Mouse (Mus musculus) mesoderm, embryonic 11.5 days (tissue): Measurements from ENCODE around the gene Phf13.

ENCODE experiments used
- DNase-seq: peaks from one replicate; pipeline ENCODE4 v3.0.0-alpha.2; 2012; ENCODE audit warnings: low read depth, low spot score

Gene Phf13

DNA sequence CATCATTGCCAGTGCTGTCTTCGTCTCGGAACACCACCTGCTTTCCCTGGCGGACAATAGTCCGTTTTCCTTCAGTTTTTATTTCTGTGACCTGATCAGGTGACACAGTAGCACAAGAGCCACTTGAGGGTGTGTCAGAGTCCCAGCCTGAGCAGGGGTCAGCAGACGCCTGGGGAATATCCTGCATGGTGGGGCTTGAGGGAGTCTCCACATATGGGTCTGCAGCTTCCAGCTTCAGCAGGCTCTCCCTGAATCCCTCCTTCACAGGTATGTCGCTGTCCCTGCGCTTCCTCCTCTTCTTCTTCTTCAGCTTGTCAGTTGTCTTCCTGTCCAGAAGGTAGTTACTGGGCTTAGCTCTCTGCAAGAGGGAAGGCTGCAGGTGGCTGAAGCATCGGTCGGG is 4.0 kb downstream of the Phf13 start:
- no peak for DNase-seq

DNA sequence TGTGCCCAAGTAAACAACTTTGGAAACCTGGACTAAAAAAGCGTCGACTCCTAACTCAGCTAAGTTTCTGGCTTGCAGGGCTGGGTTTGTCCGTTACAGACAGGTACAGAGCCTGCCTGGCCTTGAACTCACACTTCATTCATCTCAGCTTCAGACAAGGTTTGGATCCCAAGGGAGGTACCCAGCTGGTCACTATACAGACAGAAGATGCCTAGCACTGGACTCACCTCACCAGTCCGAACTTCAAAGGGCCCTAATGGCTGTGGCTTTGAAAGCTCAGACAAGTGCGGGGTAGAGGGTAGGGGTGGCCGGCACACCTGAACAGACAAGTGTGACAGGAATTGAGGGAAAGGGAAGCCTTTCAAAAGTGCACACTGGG is 7.0 kb downstream of the Phf13 start:
- no peak for DNase-seq

DNA sequence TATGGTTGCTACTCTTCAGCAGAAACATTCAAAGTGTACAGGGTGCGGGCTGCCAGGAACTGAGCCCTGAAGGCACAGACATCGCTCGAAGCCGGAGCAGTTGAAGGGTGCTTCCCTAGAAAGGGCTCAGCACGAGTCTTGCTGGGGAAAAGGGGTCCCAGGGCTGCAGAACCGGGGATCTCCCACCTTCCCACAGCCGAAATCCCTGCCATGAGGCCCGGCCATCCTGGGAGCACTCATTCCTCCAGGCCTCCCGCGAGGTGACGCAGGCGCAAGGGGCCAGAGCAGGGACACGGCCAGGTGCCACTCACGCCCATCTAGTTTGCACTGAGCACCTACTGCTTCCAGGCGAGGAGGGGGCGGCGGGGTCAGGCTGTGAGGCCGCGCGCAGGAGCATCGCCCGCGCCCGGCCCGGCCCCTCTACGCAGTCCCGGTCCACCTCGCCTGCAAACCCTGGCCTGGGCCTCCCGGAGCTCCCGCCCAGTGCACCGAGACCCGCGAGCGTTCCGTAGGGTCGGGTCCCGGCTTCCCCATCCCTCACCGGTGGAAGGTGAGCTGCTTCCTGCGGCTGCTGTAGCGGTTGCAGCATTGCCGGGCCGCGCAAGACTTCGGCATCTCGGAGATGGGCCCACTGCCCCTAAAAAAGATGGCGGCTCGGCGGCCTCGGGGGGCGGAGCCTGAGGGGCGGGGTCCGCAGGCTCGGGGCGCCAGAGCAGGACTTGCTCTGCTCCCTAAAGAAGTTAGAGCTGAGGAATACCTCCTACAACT is 7.5 kb downstream of the Phf13 start, which contains the start of gene Thap3:
Thap3 (minus strand) TSS at position 656 of the 768 bp plus-strand sequence.
- peak; percentile 66 for DNase-seq

DNA sequence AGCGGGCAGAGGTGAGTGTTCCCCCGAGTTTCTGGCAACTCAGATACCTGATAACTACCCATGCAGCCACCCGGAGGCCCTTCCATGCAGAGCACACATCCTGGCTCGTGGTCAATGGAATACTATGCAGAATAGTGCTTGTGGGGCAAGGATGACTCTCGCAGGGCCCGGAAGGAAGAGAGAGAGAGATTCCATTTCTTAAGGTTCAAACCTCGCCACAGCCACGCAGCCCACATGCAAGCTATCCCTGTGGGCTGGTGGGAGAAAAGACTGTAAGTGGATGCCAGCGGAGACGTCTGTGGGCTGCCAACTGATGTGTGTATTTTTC is 8.1 kb downstream of the Phf13 start:
- no peak for DNase-seq

DNA sequence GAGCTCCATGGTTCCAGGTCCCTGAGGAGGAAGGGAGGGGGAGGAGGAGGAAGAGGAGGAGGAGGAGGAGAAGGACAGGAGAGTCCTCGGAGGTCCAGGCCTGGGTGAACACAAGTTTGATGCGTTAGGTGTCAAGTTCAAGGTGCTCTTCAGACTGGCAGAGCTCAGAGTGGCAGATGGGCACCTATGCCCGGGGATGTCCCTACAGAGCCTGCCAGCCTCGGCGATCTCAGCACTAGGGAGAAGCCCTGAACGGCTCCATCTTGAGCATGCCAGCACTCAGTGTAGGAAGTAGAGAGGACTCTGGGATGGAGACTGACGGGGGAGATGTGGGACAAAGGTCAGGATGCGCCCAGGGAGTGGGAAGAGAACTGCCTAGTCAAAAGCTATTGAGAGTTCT is 9.4 kb downstream of the Phf13 start:
- no peak for DNase-seq

DNA sequence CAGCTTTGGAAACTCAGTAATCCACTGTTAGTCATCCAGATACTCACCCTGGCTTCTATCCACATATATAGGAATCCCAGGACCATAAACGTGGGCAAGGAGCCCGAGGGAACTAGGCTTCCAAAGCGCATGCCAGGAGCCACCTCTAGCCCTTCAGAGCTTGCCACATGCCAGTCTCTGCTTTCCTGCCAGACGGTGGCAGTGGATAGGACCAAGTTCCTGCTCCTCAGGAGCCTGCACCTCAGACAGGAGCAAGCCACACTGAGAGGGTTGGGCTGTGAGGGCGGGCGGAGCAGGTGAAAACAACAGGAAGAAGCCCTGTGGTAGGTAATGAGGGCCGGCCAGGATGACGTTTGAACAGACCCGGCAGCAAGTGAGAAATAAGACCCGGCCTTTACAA is 10.2 kb downstream of the Phf13 start:
- DNase-seq: no peak

DNA sequence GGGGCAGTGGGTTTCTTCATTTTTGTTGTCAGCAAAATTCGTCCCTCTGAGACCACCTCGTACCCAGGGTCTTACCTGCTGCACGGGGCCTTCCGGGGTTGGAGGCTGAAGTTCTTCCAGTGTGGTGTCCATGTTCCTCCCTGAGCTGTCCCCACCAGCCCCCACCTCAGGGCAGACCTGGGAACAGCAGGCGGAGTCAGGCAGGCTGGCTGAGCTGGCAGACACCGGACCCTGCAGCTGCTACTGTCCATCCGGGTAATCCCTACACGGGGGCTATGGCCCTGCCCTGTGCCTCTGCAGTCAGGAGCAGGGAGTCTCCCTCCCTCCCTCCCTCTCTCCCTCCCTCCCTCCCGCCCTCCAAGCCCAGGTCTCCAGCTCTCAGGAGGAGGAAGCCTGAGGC is 12.5 kb downstream of the Phf13 start:
- peak; percentile 36 for DNase-seq

DNA sequence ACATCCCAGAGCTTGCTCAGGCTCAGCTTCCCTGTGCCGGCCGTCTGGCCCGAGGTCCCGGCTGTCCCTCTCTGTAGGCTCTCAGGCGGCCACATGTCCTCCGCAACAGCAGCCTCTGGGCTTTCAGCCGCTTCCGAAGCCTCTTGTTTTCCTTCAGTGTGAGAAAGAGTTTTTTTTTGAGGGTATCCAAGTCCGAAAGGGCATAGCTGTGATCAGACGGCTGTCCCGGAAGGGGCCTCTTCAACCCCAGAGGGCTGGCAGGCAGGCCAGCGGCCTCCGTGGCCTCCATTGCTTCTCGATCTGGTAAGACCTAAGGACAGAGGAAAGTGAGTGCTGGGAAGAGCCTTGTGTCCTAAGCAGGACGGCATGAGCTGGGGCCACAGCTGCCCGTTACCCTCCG is 13.0 kb downstream of the Phf13 start:
- DNase-seq: no peak

DNA sequence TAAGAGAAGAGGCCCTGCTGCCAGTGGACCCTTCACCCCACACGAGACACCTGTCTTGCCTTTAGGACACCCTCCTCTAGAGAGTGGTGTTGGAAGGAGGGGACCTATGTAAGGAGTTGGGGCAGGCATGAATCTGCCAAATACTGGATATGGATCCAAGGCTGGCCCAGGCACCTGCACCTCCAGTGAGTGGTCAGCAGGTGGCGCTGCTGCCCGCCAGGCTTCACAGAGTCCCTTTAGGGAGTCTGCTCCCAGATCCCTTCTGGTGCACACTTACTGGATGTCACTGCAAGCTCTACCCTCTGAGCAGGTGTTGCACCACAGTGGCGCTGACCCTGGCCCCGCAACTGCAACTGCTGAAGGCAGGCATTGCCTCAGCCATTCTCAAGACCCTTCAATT is 14.7 kb downstream of the Phf13 start:
- DNase-seq: peak; percentile 83

DNA sequence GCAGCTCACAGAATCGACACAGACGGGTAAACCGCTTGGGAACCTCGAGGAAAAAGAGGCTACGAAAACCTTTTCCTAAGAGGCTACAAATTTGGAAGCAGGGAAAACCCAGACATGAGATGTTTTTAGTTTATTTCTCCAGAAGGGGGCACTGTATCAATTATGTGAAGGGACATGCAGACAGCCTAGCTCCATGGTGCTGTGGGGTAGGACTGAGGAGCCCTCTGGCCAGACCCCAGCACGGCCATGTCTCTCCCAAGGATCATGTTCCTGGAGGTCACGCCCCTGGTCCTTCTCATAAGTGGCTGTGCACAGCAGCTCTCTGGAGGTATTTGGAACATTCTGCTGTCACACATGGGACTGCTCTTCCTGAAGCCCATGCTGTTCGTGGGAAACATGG is 15.4 kb downstream of the Phf13 start:
- no peak for DNase-seq

DNA sequence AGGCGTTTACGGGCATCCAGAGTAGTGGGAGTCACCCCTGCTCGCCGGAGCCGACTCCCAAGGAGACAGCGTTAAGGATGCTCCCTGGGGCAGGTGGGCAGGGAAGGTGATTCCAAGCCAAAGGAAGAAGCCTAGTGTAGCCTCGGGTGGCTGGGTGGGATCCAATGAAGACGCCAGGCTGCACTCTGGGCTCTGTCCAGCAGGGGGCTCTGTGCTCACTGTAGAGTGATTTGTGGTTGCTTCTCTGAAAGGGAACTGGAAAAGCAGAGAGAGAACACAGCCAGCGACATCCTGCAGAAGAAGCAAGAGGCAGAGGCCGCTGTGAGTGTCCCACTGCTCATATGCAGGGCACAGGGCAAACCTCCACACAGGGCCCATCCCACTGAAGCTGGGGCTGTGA is 18.3 kb downstream of the Phf13 start:
- peak; percentile 79 for DNase-seq

DNA sequence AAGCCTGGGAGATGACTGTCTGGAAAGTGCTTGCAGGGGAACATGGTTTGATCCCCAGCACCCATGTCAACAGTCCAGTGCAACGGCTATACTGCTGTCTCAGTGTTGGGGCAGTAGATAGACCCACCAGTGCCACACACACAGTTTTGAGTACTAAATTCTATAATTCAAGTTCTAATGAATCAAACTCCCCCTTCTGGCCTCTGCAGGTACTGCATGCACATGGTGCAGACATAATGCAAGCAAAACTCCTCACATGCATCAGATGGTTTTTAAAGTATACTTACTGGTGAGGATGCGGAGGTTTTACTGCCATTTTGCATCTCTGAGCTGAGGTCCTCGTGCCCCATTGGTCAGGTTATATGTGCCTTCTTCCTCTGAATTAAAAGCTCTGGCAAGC is 20.6 kb downstream of the Phf13 start:
- peak; percentile 53 for DNase-seq

DNA sequence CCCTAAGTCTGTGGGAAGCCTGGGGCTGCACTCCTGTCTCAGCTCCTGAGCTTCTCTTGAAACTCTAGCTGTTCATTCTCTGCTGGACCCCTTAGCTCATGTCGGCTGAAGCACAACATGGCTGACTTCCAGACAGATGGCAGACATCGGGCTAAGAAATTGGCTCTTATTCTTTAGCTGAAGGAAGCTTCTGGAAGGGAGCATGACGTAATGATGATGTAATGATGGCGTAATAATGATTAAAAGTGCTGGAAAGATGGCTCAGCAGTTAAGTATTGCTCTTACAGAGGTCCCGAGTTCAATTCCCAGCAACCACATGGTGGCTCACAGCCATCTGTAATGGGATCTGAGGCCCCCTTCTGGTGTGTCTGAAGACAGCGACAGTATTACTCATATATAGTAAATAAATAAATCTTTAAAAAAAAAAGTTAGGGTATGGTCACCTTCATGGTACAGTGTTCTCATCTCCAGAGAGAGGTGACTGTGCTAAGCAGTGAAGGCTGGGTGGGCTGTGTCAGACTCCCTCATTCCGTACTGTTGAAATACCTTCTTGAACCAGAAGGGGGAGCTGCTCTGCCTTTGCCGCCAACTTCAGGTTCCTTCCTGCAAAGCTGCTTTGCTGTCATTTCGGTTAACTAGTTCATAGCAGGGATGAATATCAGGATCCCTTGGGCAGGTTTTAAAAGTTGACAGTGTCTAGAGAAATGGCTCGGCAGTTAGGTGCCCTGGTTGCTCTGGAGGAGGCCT is 23.7 kb downstream of the Phf13 start:
- peak; percentile 58 for DNase-seq

DNA sequence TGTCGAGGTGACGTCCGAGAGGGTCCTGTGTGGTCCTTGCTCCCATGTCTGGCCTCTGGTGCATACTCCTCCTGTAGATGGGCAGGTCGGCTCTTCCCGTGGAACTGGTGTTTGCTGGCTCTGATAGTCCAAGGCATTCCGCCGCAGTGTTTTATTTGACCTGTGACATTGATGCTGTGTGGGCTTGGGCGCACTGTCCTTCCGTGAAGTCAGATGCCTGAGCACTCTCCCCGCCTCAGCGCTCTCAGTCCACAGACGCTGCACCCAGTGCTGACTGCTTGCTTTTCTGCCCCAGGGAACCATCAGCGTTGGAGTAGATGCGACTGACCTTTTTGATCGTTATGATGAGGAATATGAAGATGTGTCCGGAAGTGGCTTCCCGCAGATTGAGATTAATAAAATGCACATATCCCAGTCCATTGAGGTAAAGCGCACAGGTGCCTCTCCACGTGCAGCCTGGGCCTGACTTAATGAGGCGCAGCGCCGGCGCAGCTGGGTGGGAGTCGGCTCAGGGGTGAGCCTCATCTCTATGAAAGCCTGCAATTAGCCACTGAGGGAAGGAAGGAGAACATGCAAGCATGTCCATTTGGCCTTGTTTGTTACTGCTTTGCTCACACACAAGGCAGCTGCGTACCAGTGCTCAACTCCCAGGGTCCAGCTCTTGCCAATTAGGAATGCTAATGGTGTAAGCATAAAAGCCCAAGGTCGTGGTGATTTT is 27.7 kb downstream of the Phf13 start:
- no peak for DNase-seq

DNA sequence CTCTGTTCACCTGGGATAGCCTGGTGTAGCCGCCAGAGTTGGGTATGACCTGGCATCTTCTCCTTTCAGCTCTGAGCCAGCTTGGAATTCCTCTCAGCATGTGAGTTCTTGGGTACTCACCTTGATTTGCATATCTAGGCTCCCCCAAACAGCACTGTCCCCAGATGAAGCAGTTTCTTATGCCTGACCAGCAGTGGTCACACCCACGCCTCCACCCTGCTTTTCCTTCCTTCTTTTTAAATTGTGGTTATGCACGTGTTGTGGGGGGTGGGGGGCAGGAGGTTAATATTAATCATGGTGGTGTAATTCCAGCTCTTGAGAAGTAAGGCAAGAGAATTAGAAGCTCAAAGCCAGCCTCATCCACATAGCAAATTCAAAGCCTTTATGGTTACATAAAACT is 33.2 kb downstream of the Phf13 start:
- DNase-seq: no peak

DNA sequence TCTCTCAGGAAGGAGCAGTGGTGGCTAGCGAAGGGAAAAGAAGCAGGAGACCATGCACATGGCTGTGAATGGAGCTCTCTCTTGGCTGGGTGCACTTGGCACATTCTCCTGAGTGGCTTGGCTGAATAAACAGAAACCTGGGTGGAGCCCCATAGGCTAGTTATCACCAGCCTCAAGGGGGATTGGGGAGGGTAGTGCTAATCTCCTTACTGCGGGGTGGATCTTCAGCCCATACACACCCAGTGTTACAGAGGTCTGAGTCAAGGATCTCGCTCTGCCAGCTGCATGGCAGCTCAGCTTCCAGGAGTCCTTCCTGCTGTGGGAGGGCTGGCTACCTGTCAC is 35.6 kb downstream of the Phf13 start:
- DNase-seq: no peak

DNA sequence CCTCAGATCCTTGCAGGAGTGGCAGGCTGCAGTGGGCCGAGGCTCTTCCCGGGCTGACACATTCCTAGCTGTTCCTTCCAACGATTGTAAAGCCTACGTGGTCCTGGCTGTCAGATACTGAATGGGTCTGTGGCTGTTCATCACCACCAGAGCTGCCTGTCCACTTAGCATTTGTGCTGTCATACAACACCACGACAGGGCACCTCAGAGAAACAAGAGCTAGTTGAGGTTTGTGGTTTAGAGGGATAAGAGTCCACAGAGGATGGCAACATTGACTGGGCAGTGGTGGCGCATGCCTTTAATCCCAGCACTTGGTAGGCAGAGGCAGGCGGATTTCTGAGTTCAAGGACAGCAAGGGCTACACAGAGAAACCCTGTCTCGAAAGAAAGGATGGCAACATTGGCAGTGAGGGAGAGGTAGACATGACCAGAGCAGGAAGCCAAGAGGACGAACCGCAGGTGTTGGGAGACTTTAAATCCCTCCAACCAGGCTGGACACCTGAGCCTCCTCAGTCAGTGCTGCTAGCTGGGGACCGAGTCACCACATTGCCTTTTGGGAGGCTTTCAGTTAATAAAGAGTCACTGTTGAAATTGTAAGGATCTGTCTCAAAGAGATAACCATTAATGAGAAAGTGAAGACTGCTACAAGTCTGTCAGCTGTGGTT is 36.1 kb downstream of the Phf13 start:
- DNase-seq: no peak

DNA sequence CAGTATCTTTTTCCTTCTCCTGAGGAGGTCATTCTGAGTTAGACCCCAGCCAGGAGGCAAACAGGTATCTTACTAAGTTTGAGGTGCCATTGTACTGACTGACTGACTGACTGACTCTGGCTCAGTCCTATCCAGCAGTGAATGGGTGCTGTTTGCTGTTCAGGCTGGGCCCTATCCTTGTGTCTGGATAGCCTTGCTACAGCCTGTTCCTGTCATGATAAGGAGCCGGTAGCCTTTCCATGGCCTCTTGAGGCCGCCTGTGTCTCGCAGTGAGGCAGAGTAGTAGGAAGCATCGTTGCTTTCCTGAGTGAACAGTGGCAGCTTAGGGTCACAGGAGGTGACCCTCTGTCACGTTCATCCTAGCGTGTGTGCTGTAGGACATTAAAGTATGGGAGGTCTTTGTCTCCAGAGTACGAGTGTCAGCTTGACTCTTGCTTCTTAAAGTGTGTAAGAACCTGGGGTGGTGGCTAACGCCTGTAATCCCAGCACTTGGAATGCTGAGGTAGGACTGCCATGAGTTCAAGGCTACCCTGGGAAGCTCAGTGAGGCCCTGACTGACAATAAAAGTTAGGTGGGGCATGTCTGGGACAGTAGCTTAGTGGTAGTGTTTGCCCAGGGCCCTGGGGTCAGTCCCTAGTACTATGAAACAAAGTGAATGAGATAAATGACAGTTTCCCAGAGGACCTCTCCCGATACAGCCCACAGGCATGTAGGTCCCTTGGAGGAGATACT is 38.3 kb downstream of the Phf13 start:
- DNase-seq: no peak

DNA sequence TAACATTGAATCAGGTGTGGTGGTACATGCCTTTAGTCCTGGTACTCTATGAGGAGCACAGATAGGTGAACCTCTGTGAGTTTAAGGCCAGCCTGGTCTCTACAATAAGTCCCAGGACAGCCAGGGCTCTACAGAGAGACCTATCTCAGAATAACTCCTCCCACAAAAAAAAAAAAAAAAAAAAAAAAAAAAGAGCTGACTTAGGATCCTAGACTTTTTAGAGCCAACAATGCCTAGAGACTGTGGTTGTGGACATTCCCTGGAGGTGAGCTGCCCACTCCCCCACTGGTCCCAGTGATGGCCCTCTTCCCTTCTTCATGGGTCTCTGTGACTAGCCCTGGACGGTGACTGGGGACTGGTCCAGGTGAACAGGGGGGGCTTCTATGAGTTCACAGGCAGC is 40.3 kb downstream of the Phf13 start:
- DNase-seq: no peak

DNA sequence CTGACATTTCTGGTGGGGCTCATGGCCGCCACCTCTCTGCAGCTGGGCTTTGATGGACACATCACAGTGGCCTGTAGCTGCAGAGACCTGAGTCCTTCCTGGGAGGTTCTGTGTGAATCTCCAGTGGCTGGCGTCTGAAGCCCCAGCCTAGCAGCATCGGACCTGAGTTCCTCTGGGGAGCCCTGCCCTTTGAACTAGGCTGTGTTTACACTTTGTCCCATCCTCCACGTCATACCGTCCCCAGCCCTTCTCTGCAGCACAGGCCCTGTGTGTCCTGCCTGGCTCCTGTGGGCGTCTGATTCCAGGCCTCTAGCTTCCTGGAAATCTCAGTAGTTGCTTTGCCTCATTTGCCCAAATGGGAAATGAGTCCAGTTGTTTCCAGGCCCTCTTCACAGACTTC is 42.8 kb downstream of the Phf13 start:
- DNase-seq: no peak
